Mouse (Mus musculus) right cerebral cortex, postnatal 25 days (tissue): ENCODE results near the gene Cdx2.

ENCODE experiments used
- DNase-seq: peaks from one replicate; pipeline ENCODE4 v3.0.0; 2022

Cdx2 gene

GRCm38 (mm10) chr5:147315432-147316075 lies 8.5 kb upstream of the Cdx2 start:
- DNase-seq: no peak

- no peak for DNase-seq
Measured at GRCm38 (mm10) chr5:147314646-147315431, 7.8 kb upstream of the Cdx2 start.

DNA sequence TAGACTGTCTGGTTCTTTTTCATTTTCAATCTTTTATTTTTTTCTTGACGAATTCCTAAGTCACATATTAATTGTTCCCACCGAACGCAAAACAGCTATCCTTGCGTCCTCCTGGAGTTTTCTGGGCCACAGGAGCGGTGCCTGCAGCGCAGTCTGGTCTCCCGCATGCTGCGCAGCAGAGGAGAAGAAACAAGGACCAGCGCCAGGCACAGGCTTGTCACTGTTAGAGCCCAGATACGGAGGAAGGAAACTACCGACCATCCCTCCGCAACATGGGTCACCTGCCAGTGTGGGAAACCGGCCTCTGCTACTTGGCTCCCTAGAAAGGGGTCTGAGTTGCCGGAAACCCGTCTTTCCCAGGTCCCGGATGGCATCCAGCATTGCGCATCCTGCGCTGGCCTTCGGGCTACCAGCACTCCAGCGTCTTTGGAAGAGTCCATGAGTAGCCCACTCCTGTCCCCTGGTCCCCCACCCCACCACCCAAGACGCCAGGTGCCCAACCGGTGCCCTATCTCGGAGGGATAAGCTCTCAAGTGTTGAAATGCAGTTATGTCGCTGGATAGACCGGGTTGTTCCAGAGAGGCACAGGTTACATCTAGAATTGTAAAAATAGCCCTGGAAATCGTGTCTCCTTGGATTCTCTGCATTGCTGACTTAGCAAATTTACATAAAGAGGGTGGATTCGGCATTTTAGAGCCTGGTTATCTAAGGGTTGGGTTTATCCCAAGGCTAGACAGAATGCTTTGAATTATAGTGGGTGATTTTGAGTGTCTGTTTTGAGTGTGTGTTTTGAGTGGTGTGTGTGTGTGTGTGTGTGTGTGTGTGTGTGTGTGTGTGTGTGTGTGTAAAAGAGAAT lies 6.0 kb upstream of the Cdx2 start:
- DNase-seq: no peak

DNA sequence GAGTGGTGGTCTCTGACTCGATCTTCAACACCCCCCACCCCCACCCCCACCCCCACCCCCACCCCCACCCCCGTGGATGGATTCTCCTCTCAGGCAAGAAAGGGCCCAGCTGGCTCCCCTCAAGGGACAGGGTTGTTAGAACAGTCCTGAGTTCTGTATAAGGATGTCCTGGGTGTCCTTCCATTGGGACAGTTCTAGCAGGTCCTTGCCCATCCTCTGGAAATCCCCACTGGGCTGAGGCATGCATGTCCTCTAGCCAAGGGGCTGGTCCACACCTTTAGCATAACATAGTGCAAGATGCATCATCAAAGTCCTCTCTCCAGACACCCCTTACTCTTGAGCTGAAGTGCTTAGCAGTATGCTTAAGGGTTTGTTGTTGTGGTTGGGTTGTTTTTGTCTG lies 2.7 kb upstream of the Cdx2 start:
- DNase-seq: no peak

DNA sequence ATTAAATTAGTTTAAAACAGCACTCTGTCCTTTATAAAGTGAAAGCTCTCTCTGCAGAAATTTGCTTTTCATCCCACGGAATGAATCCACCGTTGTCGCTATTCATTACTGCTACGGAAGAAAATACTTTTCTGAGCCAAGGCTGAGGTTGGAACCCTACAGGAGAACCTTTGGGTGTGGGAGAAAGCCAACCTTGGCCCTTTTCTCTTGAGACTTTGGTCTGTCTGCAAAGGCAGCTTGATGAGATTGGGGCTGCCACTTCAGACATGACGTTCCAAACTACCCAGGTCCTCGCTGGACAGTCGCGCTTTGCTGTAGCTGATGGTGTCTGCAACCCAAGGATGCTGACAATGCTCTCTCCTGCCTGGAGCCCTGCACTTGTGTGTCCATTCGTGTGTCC lies 1.4 kb upstream of the Cdx2 start:
- DNase-seq: no peak

- DNase-seq: no peak
Measured at GRCm38 (mm10) chr5:147307398-147307785, 322 bp upstream of the Cdx2 start.

DNA sequence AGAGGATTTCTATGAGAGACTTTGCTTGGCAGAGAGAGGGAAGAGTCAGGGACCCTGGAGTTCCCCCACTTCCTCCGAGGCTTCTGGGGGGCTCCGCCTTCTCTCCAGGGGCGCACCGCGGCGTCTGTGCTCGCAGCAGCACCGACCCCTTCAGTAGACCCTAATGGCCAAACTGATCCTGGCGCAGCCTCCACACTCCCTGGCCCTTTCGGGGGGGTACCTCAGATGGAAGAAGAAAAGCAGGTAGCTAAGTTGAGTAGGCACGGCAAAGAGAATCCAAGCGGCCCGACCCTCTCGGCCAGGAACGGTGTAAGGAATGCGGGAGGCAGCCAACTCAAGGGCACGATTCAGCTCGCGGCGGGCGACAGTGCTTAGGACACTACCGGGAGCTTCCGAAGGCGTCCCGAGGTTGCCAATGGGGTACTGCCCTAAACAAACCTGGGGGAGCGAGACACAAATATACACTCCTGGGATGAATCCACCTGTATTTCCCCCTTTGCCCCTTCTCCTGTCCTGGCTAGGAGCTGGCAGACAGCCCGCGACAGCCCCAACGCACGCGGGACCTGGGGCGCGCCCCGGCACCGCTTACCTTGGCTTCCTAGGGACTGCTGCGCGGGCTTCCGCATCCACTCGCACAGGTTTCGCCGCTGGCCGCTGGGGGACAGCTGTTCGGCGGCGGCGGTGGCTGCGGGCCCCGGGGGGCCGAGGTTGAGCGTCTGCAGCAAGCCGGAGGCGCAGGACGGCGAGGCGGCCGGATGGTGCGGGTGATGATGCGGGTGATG lies 1.0 kb downstream of the Cdx2 start:
- no peak for DNase-seq

GRCm38 (mm10) chr5:147305166-147305565 lies 1.9 kb downstream of the Cdx2 start:
- no peak for DNase-seq

DNA sequence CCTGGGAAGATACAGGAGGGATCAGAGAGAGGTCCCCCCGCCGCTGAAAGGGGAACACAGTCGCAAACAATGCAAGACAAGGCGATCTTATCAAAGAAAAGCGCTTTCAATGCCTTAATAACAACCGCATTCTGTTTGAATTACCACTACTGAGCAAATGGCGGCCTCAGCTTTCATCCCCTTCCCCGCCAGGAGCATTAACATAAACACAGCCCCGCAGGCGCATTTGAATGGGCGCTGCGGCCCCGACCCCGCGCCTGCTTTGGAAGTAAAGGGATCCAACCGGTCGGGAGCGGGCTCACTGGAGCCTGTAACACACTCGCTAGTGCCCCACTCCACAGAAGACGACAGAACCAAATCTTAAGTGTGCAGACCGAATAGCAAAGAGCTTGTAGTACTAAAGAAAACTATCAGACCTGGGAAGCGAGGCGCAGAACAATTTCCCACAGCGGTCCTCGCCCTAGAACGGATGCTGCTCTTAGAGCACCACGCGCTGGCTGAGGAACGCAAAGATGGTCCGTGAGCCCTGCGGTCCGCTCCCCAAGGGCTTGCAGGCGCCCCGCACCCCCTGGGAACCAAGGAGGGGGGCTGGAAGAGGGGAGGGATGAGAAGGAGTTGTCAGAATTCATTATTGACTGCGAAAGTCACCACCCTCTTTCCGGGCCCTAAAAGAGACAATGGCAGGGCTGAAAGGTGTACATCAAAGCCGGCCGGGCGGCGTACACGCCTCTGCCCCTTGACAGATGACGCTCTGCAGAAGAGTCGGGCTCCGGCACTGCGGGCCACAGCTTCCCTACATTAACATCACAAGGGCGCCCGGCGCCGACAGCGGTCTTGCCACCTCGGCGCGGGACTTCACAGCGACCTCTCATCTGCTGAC lies 2.6 kb downstream of the Cdx2 start:
- no peak for DNase-seq

GRCm38 (mm10) chr5:147302746-147303400 lies 4.2 kb downstream of the Cdx2 start:
- no peak for DNase-seq

DNA sequence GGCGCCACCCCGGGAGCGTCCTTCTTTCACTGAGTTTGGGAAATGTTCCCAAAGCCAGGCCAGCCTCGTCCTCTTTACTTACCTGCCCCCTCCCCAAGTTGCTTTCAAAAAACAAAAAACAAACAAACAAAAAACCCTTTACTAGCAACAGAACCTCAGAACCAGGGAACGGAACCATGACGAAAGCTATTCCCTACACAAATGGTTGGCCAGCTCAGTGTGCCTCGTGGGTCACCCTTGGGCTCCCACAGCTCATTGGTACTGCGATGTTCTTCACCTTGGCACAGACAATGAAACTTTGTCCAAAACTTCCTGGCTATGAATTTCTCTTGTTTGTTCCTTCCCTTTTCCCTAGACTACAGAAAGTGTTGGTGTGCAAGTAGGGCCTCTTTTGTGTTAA lies 4.9 kb downstream of the Cdx2 start:
- no peak for DNase-seq

DNA sequence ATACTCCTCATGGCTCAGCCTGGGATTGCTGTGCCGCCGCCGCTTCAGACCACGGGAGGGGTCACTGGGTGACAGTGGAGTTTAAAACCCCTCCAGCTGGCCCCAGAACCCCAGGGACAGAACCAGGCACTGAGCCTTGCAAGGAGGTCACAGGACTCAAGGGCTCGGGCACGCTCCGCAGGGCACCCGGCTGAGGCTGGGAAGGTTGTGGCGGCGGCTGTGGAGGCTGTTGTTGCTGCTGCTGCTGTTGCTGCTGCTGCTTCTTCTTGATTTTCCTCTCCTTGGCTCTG lies 5.3 kb downstream of the Cdx2 start:
- DNase-seq: no peak

DNA sequence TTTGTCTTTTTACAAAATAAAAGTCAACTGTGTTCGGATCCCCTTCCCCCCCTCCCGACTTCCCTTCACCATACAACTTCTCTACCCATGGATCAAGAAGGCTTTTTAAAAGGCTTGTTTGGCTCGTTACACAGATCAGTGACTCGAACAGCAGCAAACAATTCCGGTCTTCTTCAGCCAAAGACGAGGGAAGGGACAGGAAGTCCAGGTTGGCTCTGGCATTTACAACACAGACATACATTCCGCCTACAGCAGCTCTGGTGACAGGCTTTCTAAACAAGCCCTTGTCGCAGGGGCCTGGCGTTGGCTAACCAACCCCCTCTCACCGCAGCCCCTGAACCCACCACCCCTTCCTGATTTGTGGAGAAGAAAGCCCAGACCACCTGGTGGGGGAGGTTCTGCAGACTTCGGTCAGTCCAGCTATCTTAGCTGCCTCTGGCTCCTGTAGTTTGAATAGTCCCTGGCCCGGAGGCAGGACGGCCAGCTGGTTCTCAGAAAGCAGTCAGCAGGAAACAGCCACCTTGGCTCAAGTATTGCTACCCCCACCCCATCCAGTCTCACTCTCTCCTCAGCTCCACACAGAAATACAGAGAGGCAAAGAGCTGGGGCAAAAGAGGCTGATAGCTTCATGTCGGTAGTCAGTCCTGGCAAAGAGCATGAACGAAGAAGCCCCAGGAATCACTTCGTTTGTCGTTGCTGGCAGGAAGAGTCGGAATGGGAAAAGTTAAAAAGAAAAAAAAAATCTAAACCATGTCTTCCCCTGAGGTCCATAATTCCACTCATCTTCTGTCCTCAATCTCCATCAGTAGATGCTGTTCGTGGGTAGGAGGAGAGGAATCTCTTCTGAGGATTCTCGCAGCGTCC lies 5.9 kb downstream of the Cdx2 start:
- no peak for DNase-seq

DNA sequence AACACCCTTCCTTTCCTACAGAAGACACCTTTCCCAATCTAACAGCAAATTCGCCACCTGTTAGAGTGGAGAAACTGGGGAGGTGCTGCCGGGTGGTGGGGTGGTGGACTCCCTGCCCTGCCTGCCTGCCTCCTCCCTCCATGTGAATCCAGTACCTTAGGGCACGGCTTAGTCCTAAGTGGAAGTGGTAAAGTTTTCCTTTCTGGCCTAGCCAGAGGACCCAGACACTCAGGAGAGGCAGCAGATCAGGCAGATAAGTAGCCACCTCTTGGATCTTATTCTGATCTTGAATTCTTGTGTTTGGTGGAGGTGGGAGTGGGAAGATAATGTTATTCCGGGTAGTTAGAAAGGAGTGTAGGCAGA lies 7.1 kb downstream of the Cdx2 start:
- no peak for DNase-seq

GRCm38 (mm10) chr5:147299255-147300000 lies 7.6 kb downstream of the Cdx2 start:
- DNase-seq: no peak

GRCm38 (mm10) chr5:147297249-147297648 lies 9.8 kb downstream of the Cdx2 start:
- DNase-seq: no peak

- DNase-seq: no peak
Measured at GRCm38 (mm10) chr5:147294121-147294520, 12.9 kb downstream of the Cdx2 start.

DNA sequence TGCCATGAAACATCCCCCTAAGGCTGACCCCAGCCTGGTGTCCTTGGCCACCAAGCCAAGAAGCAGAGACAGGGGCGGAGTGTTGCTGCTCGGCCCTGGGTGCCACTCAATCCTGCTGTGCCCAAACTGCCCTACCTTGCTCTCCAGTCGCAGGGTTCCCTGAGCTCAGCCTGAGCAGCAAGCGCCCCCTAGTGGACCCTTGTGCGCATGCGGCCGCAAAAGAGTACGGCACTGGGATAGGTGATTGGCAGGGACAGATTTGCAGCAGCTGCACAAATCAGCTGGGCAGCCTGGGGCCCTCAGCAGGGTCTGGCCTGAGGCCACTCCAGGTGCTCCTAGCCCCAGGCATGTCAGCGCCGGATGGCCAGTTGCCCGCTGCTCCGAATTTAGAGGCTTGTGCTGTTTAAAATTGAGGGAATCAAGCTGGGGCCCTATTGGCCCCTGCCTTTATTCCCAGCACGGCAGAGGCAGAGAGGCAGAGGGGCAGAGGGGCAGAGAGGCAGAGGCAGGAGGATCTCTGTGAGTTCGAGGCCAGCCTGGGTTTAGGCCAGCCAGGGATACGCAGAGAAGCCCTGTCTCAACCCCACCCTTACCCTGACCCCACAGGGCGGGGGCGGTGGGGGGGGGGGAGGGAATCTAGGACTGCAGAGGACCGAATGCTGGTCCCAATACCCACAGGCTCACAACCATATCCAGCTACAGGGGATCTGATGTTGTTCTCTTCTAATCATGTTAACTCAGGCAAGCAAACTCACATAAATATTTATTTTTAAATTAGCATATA lies 13.8 kb downstream of the Cdx2 start:
- DNase-seq: no peak

DNA sequence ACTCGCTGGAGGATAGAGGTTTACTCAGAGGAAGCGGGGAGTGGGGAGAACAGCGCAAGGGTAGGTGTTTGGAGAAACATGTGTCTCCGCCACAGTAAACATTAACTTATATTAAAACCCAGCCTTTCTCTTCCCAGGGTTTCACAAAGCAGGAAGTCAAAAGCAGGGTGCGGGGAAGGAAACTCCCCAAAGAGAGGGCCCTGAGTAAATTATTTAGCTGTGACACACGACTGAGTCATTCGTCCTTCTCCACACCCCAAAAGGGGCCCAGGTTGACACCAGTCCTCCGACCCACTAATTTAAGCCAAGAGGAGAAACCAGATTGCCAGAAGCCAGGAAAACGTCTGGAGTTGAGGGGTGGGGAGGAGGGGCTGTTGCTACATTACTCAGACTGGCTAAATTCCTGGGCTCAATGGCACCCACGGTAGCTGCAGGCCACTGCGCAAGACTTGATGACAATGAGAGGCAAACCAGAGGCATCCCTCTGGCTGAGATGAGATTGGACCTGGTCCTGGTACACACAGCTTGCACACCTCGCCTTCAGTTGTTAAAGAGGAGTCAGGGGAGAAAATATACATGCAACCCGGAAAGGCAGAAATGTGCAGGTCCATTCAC lies 14.5 kb downstream of the Cdx2 start:
- DNase-seq: no peak
